Mouse (Mus musculus) megakaryocyte, embryonic 14.5 days (primary cell): ENCODE measurements at regions not wholly inside any gene's neighbourhood (a gene's known extent, or its start where the extent isn't known, plus 50 kb on each side); places are given as distances from the start of the nearest gene placed in this dataset.

ENCODE experiments used
- FLI1 ChIP-seq: IDR thresholded peaks from 2 replicates; pipeline ENCODE4 v1.6.1; 2012; ENCODE audit warnings: low read length, inconsistent platforms, mixed read lengths
- GATA1 ChIP-seq: IDR thresholded peaks from 3 replicates; pipeline ENCODE4 v1.6.1; 2012; ENCODE audit warnings: mixed read lengths, low read length, inconsistent platforms, borderline replicate concordance

DNA sequence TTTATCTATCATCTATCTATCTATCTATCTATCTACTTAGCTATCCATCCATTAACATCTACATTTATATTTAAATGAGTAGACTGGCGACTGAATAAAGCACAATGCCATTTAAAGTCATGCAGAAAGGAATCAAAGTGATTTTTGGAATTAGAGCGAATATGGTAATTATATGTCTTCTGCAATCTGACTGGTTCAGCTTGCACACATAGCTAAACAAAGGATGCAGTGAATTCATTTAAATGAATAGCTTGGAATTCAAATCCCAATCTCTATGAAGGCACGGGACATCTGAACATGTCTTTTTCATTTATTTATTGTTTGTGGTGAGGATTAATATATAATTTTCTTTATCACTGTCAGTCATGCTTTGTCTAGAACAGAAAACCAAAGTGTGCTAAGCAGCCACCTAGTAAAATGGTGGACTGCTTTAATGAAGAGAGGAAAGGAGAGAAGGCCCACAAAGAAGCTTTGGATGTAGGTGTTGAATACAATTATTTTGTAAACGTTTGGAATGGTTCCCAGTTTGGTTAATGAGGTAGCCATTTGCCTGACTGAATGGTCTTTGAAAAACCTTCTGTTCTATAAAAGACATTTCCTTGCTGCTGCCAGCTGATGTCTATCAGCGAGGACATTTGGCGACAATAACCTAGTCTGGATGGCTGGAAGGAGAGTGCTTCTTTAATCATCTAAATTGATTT lies 451.2 kb upstream of the Pdcd1 start:
- TF ChIP-seq FLI1 (no peak), GATA1 (no peak)
